Mouse (Mus musculus) limb, embryonic 14.5 days (tissue): ENCODE measurements around the gene Nudt22. TPM values are rescaled to one million over a fixed set of nuclear protein-coding genes. Genes with fewer than 3 reads are reported as not detected.
A peak's percentile ranks its signal among the peaks of the same experiment; 100 is the strongest.

ENCODE experiments used
- ATAC-seq: fragments of 200-750 bp; cut with Nextera tagmentation; 2 replicates; pipeline ENCODE4 v1.8.0; 2017; ENCODE audit warnings: low read depth, moderate number of reproducible peaks, moderate TSS enrichment; ENCODE audit not compliant: low FRiP score
- DNase-seq: peaks from one replicate; pipeline ENCODE4 v3.0.0-alpha.2; 2015; ENCODE audit warnings: low spot score
- H3K27ac ChIP-seq: fragments of 300-500 bp; sonication (generic); replicated peaks from 2 replicates; pipeline ENCODE4 v1.5.1; 2014; ENCODE audit warnings: low read depth, mild to moderate bottlenecking, low read length, moderate library complexity, mixed read lengths
- H3K27me3 ChIP-seq: fragments of 300-500 bp; sonication (generic); 2 replicates; pipeline ENCODE4 v1.6.1; 2014; ENCODE audit warnings: low read length, mixed read lengths; ENCODE audit not compliant: control insufficient read depth, insufficient read depth
- H3K36me3 ChIP-seq: fragments of 300-500 bp; sonication (generic); 2 replicates; pipeline ENCODE4 v1.6.1; 2014; ENCODE audit warnings: mild to moderate bottlenecking, low read length, moderate library complexity, mixed read lengths; ENCODE audit not compliant: control insufficient read depth, insufficient read depth
- H3K4me1 ChIP-seq: fragments of 300-500 bp; sonication (generic); 2 replicates; pipeline ENCODE4 v1.6.1; 2014; ENCODE audit warnings: antibody characterized with exemption, low read length, mixed read lengths; ENCODE audit not compliant: control insufficient read depth, insufficient read depth
- H3K4me2 ChIP-seq: fragments of 300-500 bp; sonication (generic); replicated peaks from 2 replicates; pipeline ENCODE4 v1.6.1; 2014; ENCODE audit warnings: low read depth, mild to moderate bottlenecking, low read length, moderate library complexity; ENCODE audit not compliant: severe bottlenecking
- H3K4me3 ChIP-seq: fragments of 300-500 bp; sonication (generic); replicated peaks from 2 replicates; pipeline ENCODE4 v1.5.1; 2014; ENCODE audit warnings: low read length
- H3K9ac ChIP-seq: fragments of 300-500 bp; sonication (generic); 2 replicates; pipeline ENCODE4 v1.6.1; 2014; ENCODE audit warnings: mild to moderate bottlenecking, low read depth, low read length, moderate library complexity; ENCODE audit not compliant: severe bottlenecking
- H3K9me3 ChIP-seq: fragments of 300-500 bp; sonication (generic); 2 replicates; pipeline ENCODE4 v1.6.1; 2016; ENCODE audit warnings: low read length; ENCODE audit not compliant: control insufficient read depth
- POLR2A ChIP-seq: fragments of 200-500 bp; IDR thresholded peaks from 2 replicates; pipeline ENCODE4 v1.8.0; 2012; ENCODE audit warnings: inconsistent platforms, mild to moderate bottlenecking, moderate library complexity, borderline replicate concordance; ENCODE audit not compliant: insufficient read depth, insufficient read length; ENCODE audit errors: extremely low read depth
- WGBS: fragments of 180-500 bp; shearing (Covaris S2); extraction: QIAGEN DNeasy Blood & Tissue Kit; methylation state at CpG from one replicate; pipeline ENCODE4 v1.1.7; 2014; 5-methylcytosine and 5-hydroxymethylcytosine counted together
- polyA plus RNA-seq, 2 experiments: library from polyadenylated mRNA; depleted of rRNA in 1 of 2; stranded (reverse) in 1 of 2; unstranded in 1 of 2; fragments of >200 nt; fragmentation: Nextera tagmentation in 1 of 2; extraction: Ambion mirVana in 1 of 2; gene quantifications; 2 replicates each; pipeline versions ENCODE4 v1.2.1 to v1.2.3; 2012 to 2014

Nudt22 gene
- polyA plus RNA-seq, 2 experiments, result 21.9 to 22.1 TPM

DNA sequence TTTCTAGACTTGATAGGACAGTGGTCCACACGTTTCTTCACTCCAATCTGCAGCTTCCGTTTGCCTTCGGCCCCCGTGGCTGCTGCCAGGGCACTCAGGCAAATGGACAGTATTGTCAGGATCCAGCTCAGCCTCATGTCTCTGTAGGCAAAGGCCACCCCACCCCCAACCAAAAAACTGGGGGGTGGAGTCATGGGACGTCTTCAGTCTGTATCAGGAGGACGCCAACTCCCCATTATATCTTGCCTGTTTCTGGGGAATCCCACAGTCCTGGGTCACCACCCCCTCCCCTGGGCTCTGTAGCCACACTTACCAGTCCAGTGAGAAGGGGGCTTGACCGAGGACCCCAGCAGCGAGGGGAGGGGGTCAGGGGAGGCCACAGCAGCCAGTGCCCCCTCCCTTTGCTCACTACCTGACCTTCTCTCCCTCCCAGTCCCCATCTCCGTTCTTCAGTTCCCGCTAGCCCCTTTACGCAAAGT is 16.9 kb downstream of the Nudt22 start:
- no peak for TF ChIP-seq POLR2A
- ATAC-seq (no peak), DNase-seq (no peak)
- peaks cover 33% of the 10 kb centered on the region for H3K36me3 ChIP-seq
- no peaks in the 10 kb centered on the region for H3K27me3 ChIP-seq
- peak overlapping the region; percentile 52 for H3K27ac ChIP-seq
- peak overlapping the region; percentile 55 for H3K9ac ChIP-seq
- peaks cover 21% of the 10 kb centered on the region for H3K4me1 ChIP-seq
- peak overlapping the region; percentile 68 for H3K4me2 ChIP-seq
- no peaks in the 10 kb centered on the region for H3K9me3 ChIP-seq
- 11% methylated on average over 11 of the region's 11 CpGs for WGBS
- peak overlapping the region; percentile 69 for H3K4me3 ChIP-seq

DNA sequence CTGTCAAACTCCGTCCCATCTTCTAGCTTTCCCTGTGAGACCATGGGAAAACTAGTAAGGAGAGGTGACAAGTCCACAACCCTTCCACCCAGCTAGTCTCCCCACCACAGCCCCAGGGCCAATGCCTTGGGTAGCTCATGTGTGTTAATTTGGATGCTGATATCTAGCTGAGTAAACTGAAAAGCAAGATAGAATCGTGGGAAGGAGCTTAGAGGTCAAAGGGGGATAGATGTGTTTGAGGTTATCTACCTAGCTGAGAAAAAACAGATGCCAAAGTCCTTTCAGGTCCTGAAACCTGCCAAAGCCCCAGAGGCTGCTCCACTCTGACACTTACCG is 17.3 kb downstream of the Nudt22 start:
- H3K4me3 ChIP-seq, result peak overlapping the region; percentile 69
- no peaks in the 10 kb centered on the region for H3K9me3 ChIP-seq
- H3K36me3 ChIP-seq, result peaks cover 29% of the 10 kb centered on the region
- 41% methylated on average over 3 of the region's 3 CpGs for WGBS
- no peak overlapping the region for H3K9ac ChIP-seq
- peaks cover 21% of the 10 kb centered on the region for H3K4me1 ChIP-seq
- no peak for DNase-seq
- H3K27me3 ChIP-seq, result no peaks in the 10 kb centered on the region
- TF ChIP-seq POLR2A, result no peak
- peak overlapping the region; percentile 68 for H3K4me2 ChIP-seq
- no peak overlapping the region for H3K27ac ChIP-seq
- ATAC-seq, result no peak

DNA sequence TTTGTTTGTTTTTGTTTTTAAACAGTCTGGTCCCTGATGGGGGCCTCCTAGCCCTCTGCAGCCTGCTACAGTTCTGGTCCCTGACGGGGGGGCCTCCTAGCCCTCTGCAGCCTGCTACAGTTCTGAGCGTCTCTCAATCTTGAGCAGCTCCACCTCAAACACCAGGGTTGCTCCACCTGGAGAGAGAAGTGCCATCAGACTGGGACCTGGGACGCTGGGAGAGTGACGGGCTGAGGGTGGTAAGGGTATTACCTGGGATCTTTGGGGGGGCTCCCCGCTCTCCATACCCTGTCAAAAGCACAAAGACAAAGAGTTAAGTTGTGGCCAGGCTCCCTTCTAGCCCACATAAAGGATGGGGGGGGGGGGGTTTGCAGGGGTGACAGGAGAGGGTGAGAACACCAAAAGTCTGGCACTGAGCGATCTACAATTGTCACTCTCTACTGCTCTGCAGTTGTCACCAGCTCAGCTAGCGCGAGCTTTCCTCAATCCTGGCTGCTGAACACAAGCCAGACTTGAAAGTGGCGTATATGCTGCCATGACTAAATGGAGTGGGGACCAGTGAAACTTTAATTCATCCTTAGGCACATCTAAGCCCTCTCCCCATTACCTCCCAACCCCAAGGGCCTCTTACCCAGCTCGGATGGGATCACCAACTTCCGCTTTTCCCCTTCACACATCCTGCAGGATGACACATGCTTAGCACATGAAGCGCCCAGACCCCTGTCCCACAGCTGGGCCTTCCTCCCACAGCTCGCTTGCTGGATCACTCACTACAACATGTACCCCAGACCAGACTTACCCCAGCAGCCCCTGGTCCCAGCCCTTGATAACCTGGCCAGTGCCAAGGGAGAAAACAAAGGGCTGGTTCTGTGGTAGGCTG is 17.9 kb downstream of the Nudt22 start:
- TF ChIP-seq POLR2A, result no peak
- Histone ChIP-seq H3K4me3 (peak overlapping the region; percentile 69), H3K27ac (no peak overlapping the region), H3K4me1 (peaks cover 21% of the 10 kb centered on the region), H3K9ac (no peak overlapping the region), H3K4me2 (peak overlapping the region; percentile 68; the same call in 1 of the 2 replicates), H3K9me3 (no peaks in the 10 kb centered on the region), H3K27me3 (no peaks in the 10 kb centered on the region), H3K36me3 (peaks cover 24% of the 10 kb centered on the region)
- ATAC-seq, result no peak
- 83% methylated on average over 13 of the region's 13 CpGs for WGBS
- DNase-seq, result no peak

DNA sequence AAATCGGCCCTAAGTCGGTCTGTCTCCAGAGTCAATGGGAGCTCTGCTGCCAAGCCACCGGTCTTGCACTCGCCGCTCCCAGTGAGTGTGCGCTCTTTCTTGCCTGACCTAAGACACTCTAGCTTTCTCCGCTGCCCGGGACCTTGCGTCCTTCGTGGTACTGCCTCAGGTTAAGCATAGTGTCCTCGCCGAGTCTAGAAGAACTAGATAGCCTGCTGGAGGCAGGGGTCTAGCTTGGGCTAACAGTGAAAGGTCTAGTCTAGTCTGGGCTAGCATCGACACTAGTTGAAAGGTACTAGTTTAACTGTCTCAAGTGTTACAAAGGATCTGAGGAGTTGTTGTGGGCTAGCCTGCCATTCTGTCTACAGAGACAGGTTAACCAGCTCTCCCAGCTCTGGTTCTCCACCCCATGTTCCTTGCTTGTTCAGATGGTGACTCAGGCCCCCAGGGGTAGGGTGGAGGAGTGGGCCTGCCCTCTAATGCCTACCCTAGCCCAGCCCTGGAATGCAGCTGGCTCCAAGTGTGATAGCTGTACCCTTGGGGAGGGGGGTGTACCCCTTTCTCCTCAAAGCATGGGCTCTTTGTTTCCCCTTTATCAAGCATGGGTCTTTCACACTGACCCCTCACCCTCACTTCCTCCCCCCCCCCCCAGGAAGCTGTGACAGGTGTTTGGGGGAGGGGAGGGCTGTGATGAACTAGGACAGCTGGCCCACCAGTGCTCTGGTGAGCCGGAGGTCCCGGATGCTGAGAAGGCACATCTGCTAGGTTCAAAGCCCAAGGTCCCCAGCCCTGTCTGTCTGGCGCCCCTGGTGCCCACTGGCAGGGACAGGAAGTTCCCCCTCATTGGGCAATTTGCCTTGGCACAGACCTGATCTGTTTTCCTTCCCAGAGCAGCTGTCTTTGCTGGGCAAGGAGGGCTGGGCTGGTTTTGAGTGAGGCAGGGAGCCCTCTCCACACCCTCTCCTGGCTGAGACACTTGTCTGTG is 20.1 kb downstream of the Nudt22 start, which contains the start of gene Plcb3:
TSS of gene Plcb3 (minus strand) at position 934 of the 985 bp plus-strand sequence.
- Histone ChIP-seq H3K4me1 (peaks cover 15% of the 10 kb centered on the region), H3K9me3 (no peaks in the 10 kb centered on the region), H3K4me3 (peak within 1 kb of the TSS; percentile 67), H3K27ac (peak within 1 kb of the TSS; percentile 87), H3K9ac (peak within 1 kb of the TSS; percentile 69), H3K4me2 (peak within 1 kb of the TSS; percentile 86), H3K36me3 (peaks cover 14% of the 10 kb centered on the region; the same call in 1 of the 2 replicates), H3K27me3 (no peaks in the 10 kb centered on the region)
- WGBS, result 1% methylated on average over 16 of the region's 16 CpGs
- no peak for TF ChIP-seq POLR2A
- ATAC-seq (no peak), DNase-seq (peak; percentile 78)
